Mouse (Mus musculus): ENCODE results near the gene Prkca. TPM values are rescaled to one million over a fixed set of nuclear protein-coding genes. Genes with fewer than 3 reads are reported as not detected.

Gene Prkca
- polyA plus RNA-seq, 1 experiment from 2014 or later: 13.5 TPM

DNA sequence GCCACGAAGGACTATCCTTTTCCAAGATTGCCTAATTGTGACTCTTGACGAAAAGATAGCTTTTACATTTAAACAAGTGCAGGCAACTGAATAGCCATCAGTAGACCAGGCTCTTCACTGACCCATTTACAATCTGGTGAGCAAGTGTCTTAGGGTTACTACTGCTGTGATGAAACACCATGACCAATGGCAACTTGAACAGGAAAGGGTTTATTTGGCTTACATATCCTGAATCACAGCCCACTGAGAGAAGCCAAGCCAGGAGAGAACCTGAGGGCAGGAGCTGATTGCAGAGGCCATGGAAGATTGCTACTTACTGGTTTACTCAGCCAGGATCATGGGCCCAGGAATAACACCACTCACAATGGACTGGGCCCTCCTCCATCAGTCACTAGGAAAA lies 1.6 kb upstream of the Prkca start:
- WGBS: 79% methylated on average over 2 of the region's 2 CpGs
- 0 out of 2 replicates have a peak, but pooled peaks cover 5% of the 10 kb centered on the region for H3K27me3 ChIP-seq (replicated peaks; ENCODE audit: control insufficient read depth, insufficient read depth, low read length)
- H3K9me3 ChIP-seq (ENCODE audit: control insufficient read depth, low read length): no peaks in the 10 kb centered on the region
- ATAC-seq (ENCODE audit: low read depth) (no peak), DNase-seq (ENCODE audit: low spot score) (no peak)
- no peak overlapping the region for H3K9ac ChIP-seq (ENCODE audit: low read depth, low read length)
- H3K4me3 ChIP-seq (ENCODE audit: low read depth, low read length): no peak overlapping the region
- H3K4me2 ChIP-seq (ENCODE audit: low read depth, low read length): no peak overlapping the region
- no peak overlapping the region for H3K27ac ChIP-seq (replicated peaks; ENCODE audit: low read depth, low read length)
- H3K36me3 ChIP-seq (ENCODE audit: control insufficient read depth, insufficient read depth, low read length): no peaks in the 10 kb centered on the region
- peaks cover 8% of the 10 kb centered on the region; the same call in 1 of the 2 replicates for H3K4me1 ChIP-seq (ENCODE audit: control insufficient read depth, insufficient read depth, low read length)

DNA sequence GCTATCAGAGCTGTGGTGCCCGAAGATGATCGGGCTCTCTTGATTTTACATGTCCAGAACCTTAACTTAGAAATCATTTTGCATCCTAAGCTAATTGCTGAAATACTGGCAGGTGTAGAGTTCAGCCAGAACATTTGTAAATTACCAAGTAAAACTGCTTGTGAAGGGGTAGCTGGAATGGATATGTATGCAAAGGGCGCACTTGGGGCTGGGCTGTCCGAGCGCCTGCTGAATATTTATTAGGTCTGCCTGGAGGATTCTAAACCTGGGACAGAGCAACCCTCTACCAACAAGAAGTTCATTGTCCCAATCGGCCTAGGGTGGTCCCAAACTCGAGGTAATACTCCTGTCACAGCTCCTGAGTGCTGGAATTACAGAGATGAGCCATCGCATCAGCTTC lies 1.0 kb upstream of the Prkca start:
- no peak overlapping the region for H3K9ac ChIP-seq (ENCODE audit: low read depth, low read length)
- peaks cover 8% of the 10 kb centered on the region; the same call in 1 of the 2 replicates for H3K4me1 ChIP-seq (ENCODE audit: control insufficient read depth, insufficient read depth, low read length)
- H3K4me2 ChIP-seq (ENCODE audit: low read depth, low read length): peak overlapping the region; percentile 99; the same call in 1 of the 2 replicates
- ATAC-seq (ENCODE audit: low read depth) (no peak), DNase-seq (ENCODE audit: low spot score) (no peak)
- H3K9me3 ChIP-seq (ENCODE audit: control insufficient read depth, low read length): no peaks in the 10 kb centered on the region
- H3K27me3 ChIP-seq (replicated peaks; ENCODE audit: control insufficient read depth, insufficient read depth, low read length): 0 out of 2 replicates have a peak, but pooled peaks cover 5% of the 10 kb centered on the region
- H3K36me3 ChIP-seq (ENCODE audit: control insufficient read depth, insufficient read depth, low read length): no peaks in the 10 kb centered on the region
- WGBS: 52% methylated on average over 8 of the region's 8 CpGs
- H3K4me3 ChIP-seq (ENCODE audit: low read depth, low read length): 0 out of 2 replicates have a peak overlapping the region, but pooled peaks have one; percentile 69
- no peak overlapping the region for H3K27ac ChIP-seq (replicated peaks; ENCODE audit: low read depth, low read length)

DNA sequence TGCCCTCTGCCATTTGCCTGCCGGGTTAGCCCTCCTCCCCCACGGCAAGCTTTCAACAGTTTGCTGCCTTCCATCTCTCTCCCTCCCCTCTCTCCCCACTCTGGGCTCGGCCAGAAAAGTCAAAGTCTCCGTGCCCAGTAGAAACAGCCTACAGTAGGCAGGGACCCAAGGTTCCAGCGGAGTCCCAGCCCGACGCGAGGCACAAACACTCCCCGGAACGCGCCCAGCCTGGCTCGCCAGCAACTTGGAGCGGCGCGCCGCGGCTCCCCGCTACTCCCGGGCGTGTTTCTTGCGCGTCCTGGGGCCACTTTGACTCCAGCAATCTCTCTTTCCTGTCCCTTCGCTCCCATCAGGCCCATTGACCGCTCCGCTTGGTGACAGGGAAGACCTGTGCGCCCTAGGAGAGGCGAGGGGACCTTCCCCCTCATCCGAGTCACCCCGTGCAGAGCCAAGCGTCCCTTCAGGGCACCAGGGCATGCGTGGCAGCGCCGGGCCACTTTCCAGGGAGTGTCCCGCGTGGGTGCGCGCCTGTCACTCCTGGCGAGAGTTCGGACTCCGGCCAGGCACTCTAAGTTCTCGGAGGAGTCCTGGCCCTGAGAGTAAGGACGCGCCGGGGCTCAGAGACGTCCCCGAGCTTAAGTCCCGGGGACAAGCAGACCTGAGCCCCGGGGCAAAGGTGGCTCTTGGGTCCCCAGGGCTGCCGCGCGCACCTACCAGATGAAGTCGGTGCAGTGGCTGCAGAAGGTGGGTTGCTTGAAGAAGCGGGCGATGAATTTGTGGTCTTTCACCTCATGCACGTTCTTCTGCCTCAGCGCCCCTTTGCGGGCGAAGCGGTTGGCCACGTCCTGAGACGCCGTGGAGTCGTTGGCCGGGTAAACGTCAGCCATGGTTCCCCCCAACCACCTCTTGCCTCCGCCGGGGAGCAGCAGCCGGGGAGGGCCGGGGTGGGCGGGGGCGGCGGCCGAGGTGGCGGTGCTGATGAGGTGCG lies 653 bp downstream of the Prkca start, which contains the start of gene Apoh:
Apoh (plus strand) TSS at position 574 of the 988 bp plus-strand sequence.
- 0% methylated on average over 61 of the region's 75 CpGs for WGBS
- DNase-seq (ENCODE audit: low spot score) (peak; percentile 71), ATAC-seq (ENCODE audit: low read depth) (peak; percentile 6; the same call in 1 of the 2 replicates)
- H3K4me3 ChIP-seq (ENCODE audit: low read depth, low read length): peak within 1 kb of the TSS; percentile 69
- no peaks in the 10 kb centered on the region for H3K36me3 ChIP-seq (ENCODE audit: control insufficient read depth, insufficient read depth, low read length)
- peak within 1 kb of the TSS; percentile 74 for H3K27ac ChIP-seq (replicated peaks; ENCODE audit: low read depth, low read length)
- peak within 1 kb of the TSS; percentile 99 for H3K4me2 ChIP-seq (ENCODE audit: low read depth, low read length)
- H3K4me1 ChIP-seq (ENCODE audit: control insufficient read depth, insufficient read depth, low read length): peaks cover 8% of the 10 kb centered on the region; the same call in 1 of the 2 replicates
- 0 out of 2 replicates have a peak, but pooled peaks cover 5% of the 10 kb centered on the region for H3K27me3 ChIP-seq (replicated peaks; ENCODE audit: control insufficient read depth, insufficient read depth, low read length)
- H3K9ac ChIP-seq (ENCODE audit: low read depth, low read length): peak within 1 kb of the TSS; percentile 76
- no peaks in the 10 kb centered on the region for H3K9me3 ChIP-seq (ENCODE audit: control insufficient read depth, low read length)

DNA sequence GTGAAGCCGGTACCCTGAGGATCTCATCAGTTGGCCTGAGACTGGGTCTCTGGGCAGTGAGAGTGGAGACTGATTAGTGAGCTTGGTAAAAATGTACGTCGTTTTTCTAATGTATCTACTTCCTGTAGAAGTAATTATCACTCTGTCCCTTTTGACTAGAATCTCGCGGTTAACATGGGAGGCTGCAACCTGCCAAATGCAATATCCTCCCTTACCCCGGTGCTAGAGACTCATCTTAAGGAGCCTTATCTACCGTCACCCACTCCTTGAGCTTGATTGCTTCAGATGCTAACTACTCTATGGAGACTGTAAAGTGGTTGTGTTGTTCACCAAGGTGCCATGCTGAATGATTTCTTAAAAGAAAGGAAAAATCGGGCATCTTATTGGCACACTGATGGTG lies 1.9 kb downstream of the Prkca start:
- H3K4me2 ChIP-seq (ENCODE audit: low read depth, low read length): peak overlapping the region; percentile 99
- ATAC-seq (ENCODE audit: low read depth) (no peak), DNase-seq (ENCODE audit: low spot score) (no peak)
- H3K27me3 ChIP-seq (replicated peaks; ENCODE audit: control insufficient read depth, insufficient read depth, low read length): 0 out of 2 replicates have a peak, but pooled peaks cover 5% of the 10 kb centered on the region
- H3K27ac ChIP-seq (replicated peaks; ENCODE audit: low read depth, low read length): no peak overlapping the region
- H3K9me3 ChIP-seq (ENCODE audit: control insufficient read depth, low read length): no peaks in the 10 kb centered on the region
- no peak overlapping the region for H3K9ac ChIP-seq (ENCODE audit: low read depth, low read length)
- H3K4me3 ChIP-seq (ENCODE audit: low read depth, low read length): peak overlapping the region; percentile 69
- H3K4me1 ChIP-seq (ENCODE audit: control insufficient read depth, insufficient read depth, low read length): peaks cover 9% of the 10 kb centered on the region; the same call in 1 of the 2 replicates
- WGBS: 44% methylated on average over 8 of the region's 8 CpGs
- H3K36me3 ChIP-seq (ENCODE audit: control insufficient read depth, insufficient read depth, low read length): no peaks in the 10 kb centered on the region

DNA sequence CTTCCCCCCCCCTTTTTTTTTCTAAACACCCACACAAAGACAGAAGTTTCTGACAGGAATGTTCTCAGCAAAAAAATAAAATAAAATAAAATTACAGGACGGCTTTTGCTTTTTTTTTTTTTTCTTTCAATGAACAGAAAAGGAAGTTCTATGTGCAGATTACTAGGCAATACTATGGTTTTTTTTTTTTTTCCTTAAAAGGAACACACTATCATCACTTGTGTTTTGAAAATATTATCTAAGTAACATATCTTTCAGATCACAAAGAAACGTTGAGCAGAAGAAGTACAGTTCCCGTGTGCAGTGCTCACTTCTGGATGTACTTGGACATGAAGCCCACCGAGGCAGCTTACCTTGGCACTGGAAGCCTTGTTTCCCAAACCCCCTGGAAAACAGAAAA lies 3.4 kb downstream of the Prkca start:
- Histone ChIP-seq H3K9ac (ENCODE audit: low read depth, low read length) (no peak overlapping the region), H3K27ac (replicated peaks; ENCODE audit: low read depth, low read length) (no peak overlapping the region), H3K36me3 (ENCODE audit: control insufficient read depth, insufficient read depth, low read length) (no peaks in the 10 kb centered on the region), H3K4me1 (ENCODE audit: control insufficient read depth, insufficient read depth, low read length) (peaks cover 11% of the 10 kb centered on the region; the same call in 1 of the 2 replicates), H3K9me3 (ENCODE audit: control insufficient read depth, low read length) (no peaks in the 10 kb centered on the region), H3K4me2 (ENCODE audit: low read depth, low read length) (no peak overlapping the region), H3K4me3 (ENCODE audit: low read depth, low read length) (no peak overlapping the region), H3K27me3 (replicated peaks; ENCODE audit: control insufficient read depth, insufficient read depth, low read length) (0 out of 2 replicates have a peak, but pooled peaks cover 5% of the 10 kb centered on the region)
- ATAC-seq (ENCODE audit: low read depth) (no peak), DNase-seq (ENCODE audit: low spot score) (no peak)
- WGBS: 87% methylated on average over 4 of the region's 4 CpGs

DNA sequence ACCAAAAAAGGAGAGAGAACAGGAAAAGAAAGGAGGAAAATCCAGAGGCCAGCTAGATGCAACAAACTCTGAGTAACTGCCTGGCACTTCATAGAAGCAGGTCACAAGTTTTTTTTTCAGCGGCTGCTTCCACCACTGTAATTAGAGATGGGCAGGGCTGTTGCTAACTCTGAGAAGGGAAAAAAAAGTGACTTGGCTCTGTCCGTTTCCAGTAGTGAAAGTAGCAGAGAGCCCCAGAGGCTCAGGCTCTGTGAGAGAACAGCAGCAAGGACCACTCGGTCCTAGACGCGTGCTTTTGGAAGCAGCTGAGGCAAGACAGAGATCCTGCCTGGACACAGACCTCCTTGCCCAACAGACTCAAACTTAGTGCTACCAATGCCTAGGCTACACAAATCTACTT lies 7.3 kb downstream of the Prkca start:
- H3K4me1 ChIP-seq (ENCODE audit: control insufficient read depth, insufficient read depth, low read length): 0 out of 2 replicates have a peak, but pooled peaks cover 3% of the 10 kb centered on the region
- H3K27me3 ChIP-seq (replicated peaks; ENCODE audit: control insufficient read depth, insufficient read depth, low read length): no peaks in the 10 kb centered on the region
- no peak overlapping the region for H3K9ac ChIP-seq (ENCODE audit: low read depth, low read length)
- ATAC-seq (ENCODE audit: low read depth): no peak
- 24% methylated on average over 5 of the region's 5 CpGs for WGBS
- H3K4me3 ChIP-seq (ENCODE audit: low read depth, low read length): no peak overlapping the region
- no peaks in the 10 kb centered on the region for H3K9me3 ChIP-seq (ENCODE audit: control insufficient read depth, low read length)
- H3K27ac ChIP-seq (replicated peaks; ENCODE audit: low read depth, low read length): no peak overlapping the region
- peak; percentile 68 for DNase-seq (ENCODE audit: low spot score)
- no peak overlapping the region for H3K4me2 ChIP-seq (ENCODE audit: low read depth, low read length)
- no peaks in the 10 kb centered on the region for H3K36me3 ChIP-seq (ENCODE audit: control insufficient read depth, insufficient read depth, low read length)

DNA sequence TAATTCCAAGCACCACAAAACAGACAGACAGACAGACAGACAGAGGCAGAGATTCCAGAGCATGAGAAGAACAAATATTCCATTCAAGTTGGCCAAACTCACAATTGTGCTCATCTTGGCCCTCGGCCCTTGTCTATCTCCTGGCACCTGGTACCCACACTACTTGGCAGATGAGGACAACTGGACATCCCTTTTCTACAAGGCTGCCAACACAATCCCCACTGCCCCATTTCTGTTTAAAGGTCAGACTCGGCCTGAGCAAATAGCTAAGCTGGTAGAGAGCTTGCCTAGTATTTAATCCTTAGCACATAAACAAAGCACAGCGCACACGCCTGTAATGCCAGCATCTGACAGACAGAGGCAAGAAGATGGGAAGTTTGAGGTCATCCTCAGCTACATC lies 8.2 kb downstream of the Prkca start:
- H3K4me1 ChIP-seq (ENCODE audit: control insufficient read depth, insufficient read depth, low read length): 0 out of 2 replicates have a peak, but pooled peaks cover 3% of the 10 kb centered on the region
- H3K9me3 ChIP-seq (ENCODE audit: control insufficient read depth, low read length): no peaks in the 10 kb centered on the region
- no peak overlapping the region for H3K9ac ChIP-seq (ENCODE audit: low read depth, low read length)
- no peak overlapping the region for H3K4me2 ChIP-seq (ENCODE audit: low read depth, low read length)
- H3K27me3 ChIP-seq (replicated peaks; ENCODE audit: control insufficient read depth, insufficient read depth, low read length): no peaks in the 10 kb centered on the region
- no peak overlapping the region for H3K27ac ChIP-seq (replicated peaks; ENCODE audit: low read depth, low read length)
- no peak for DNase-seq (ENCODE audit: low spot score)
- WGBS: 87% methylated on average over 4 of the region's 4 CpGs
- H3K4me3 ChIP-seq (ENCODE audit: low read depth, low read length): no peak overlapping the region
- no peak for ATAC-seq (ENCODE audit: low read depth)
- no peaks in the 10 kb centered on the region for H3K36me3 ChIP-seq (ENCODE audit: control insufficient read depth, insufficient read depth, low read length)

DNA sequence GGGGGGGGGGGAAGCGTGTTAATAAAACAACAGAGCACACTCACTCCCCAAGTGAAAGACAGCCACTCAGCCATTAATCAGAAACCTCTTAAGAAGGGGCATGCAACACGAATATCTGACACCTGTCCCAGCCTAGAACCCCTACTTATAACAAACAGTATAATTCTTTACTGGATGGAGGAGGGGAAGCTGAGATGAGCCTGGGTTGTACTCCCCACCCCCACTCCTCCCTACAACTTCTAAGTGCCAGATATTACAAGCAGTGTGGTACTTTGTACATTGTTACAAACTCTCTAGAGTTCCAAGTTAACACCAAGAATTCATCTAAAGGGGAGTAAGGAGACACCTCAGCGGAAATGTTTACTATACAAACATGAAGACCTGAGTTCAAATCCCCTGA lies 9.1 kb downstream of the Prkca start:
- no peak for ATAC-seq (ENCODE audit: low read depth)
- H3K4me2 ChIP-seq (ENCODE audit: low read depth, low read length): no peak overlapping the region
- DNase-seq (ENCODE audit: low spot score): no peak
- no peaks in the 10 kb centered on the region for H3K9me3 ChIP-seq (ENCODE audit: control insufficient read depth, low read length)
- WGBS: 59% methylated on average over 2 of the region's 3 CpGs
- H3K27me3 ChIP-seq (replicated peaks; ENCODE audit: control insufficient read depth, insufficient read depth, low read length): no peaks in the 10 kb centered on the region
- H3K27ac ChIP-seq (replicated peaks; ENCODE audit: low read depth, low read length): no peak overlapping the region
- 0 out of 2 replicates have a peak, but pooled peaks cover 3% of the 10 kb centered on the region for H3K4me1 ChIP-seq (ENCODE audit: control insufficient read depth, insufficient read depth, low read length)
- no peak overlapping the region for H3K4me3 ChIP-seq (ENCODE audit: low read depth, low read length)
- no peak overlapping the region for H3K9ac ChIP-seq (ENCODE audit: low read depth, low read length)
- no peaks in the 10 kb centered on the region for H3K36me3 ChIP-seq (ENCODE audit: control insufficient read depth, insufficient read depth, low read length)

All from embryonic facial prominence, embryonic 14.5 days (tissue).